In the genomic region with DNA sequence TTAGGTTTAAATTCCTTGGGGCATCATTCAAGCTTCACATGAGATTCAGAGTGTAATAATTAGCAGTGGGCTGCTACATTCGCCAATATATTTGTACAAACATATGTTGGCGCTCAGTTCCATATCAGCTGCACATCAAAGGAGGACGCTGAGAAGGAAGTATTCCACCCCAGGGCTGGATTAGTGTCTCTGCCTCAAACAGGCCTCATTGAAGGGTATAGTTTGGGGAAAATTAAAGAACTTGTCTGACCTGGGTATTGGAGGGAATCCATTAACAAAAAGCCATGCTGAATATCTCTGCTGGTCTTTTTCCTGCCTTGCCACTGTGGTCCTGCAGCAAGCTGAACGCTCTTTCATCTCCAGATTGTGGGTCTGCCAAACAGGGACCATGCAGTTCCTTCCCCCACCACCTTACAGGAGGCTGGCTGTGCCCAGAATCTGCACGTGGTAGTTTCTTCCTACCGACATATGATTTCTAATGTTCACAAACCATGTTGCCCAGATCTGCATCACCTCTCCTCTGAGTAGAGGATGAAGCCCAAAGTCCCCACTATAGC, we compare ENCODE assay signal across 24 mouse cellular contexts.
DNase-seq lines count a peak whose midpoint lies in the region; ATAC-seq and TF ChIP-seq lines count a peak whose summit lies in the region.
"Had no signal": no experiment of that assay in that cellular context is flagged by ENCODE, and none has a peak within 500 bp of the region (broad histone marks: within the 10 kb centered on the region; RNA-seq: fewer than 3 reads in every experiment).

No protein-coding gene starts in this region.

- H3K27me3 ChIP-seq in midbrain, embryonic 11.5 days (ENCODE audit: control insufficient read depth, insufficient read depth, low read length): no peaks in the 10 kb centered on the region
- H3K27me3 ChIP-seq: heart, embryonic 15.5 days; limb, embryonic 12.5 days; liver, embryonic 13.5 days had no signal

- no peak overlapping the region for H3K4me3 ChIP-seq in layer of hippocampus, adult 2 months
- H3K4me3 ChIP-seq in midbrain, embryonic 11.5 days (ENCODE audit: low read depth, low read length): no peak overlapping the region
- H3K4me3 ChIP-seq: embryonic facial prominence, embryonic 10.5 days; heart, adult 2 months; heart, embryonic 15.5 days; limb, embryonic 12.5 days; liver, embryonic 13.5 days had no signal

- H3K9ac ChIP-seq in midbrain, embryonic 11.5 days (ENCODE audit: low read length): no peak overlapping the region
- H3K9ac ChIP-seq: heart, embryonic 15.5 days; limb, embryonic 12.5 days; liver, embryonic 13.5 days; lung, embryonic 14.5 days had no signal

- 35% methylated on average over 6 of the region's 6 CpGs for WGBS in midbrain, embryonic 11.5 days

- peak; percentile 56 for ATAC-seq in midbrain, embryonic 11.5 days (ENCODE audit: low FRiP score)
- ATAC-seq in erythroblast, adult 5-6 weeks (replicated peaks; ENCODE audit: low FRiP score, poor library complexity, severe bottlenecking): no peak

- H3K4me2 ChIP-seq in midbrain, embryonic 11.5 days: no peak overlapping the region
- H3K4me2 ChIP-seq: heart, embryonic 15.5 days; limb, embryonic 12.5 days; liver, embryonic 13.5 days; lung, embryonic 14.5 days had no signal

- H3K9me3 ChIP-seq in midbrain, embryonic 11.5 days (ENCODE audit: control insufficient read depth, low read length): no peaks in the 10 kb centered on the region
- H3K9me3 ChIP-seq: embryonic facial prominence, embryonic 10.5 days; heart, embryonic 15.5 days; limb, embryonic 12.5 days; liver, embryonic 13.5 days had no signal

- peak; percentile 18 for TF ChIP-seq CTCF in layer of hippocampus, adult 2 months (conservative IDR thresholded peaks at IDR 0.05)

- H3K4me1 ChIP-seq in midbrain, embryonic 11.5 days (ENCODE audit: control insufficient read depth, insufficient read depth, low read length): peaks cover 7% of the 10 kb centered on the region
- H3K4me1 ChIP-seq: heart, embryonic 15.5 days; limb, embryonic 12.5 days; liver, embryonic 13.5 days had no signal

- no peaks in the 10 kb centered on the region for H3K36me3 ChIP-seq in midbrain, embryonic 11.5 days (ENCODE audit: control insufficient read depth, insufficient read depth, low read length)
- H3K36me3 ChIP-seq: embryonic facial prominence, embryonic 10.5 days; heart, embryonic 15.5 days; limb, embryonic 12.5 days; liver, embryonic 13.5 days had no signal

- H3K27ac ChIP-seq in layer of hippocampus, adult 2 months: no peak overlapping the region
- H3K27ac ChIP-seq in midbrain, embryonic 11.5 days (ENCODE audit: low read depth, low read length): no peak overlapping the region
- H3K27ac ChIP-seq: embryonic facial prominence, embryonic 10.5 days; heart, adult 2 months; heart, embryonic 15.5 days; limb, embryonic 12.5 days; liver, embryonic 13.5 days had no signal

- peak; percentile 8 to 21 for DNase-seq in cerebellum, postnatal 10 days
- no peak for DNase-seq in cerebellum, postnatal 36 days
- no peak for DNase-seq in layer of hippocampus, adult 2 months (ENCODE audit: low spot score in 2 of 2)
- no peak for DNase-seq in layer of hippocampus, adult 9-11 months
- peak; percentile 84 for DNase-seq in midbrain, embryonic 11.5 days (ENCODE audit: low spot score, missing footprints)
- no peak for DNase-seq in lung, postnatal 25 days (ENCODE audit: low spot score)
- DNase-seq in adrenal gland, adult 2 months: no peak
- DNase-seq: adrenal gland, postnatal 10 days; cerebellum, adult 11 months; gastrocnemius, postnatal 10 days; heart, adult 2 months; heart, postnatal 4 days; kidney, adult 9 months; kidney, postnatal 25 days; liver, embryonic 13.5 days; lung, embryonic 14.5 days; lung, postnatal 4 days; retina, postnatal 1 day; right cerebral cortex, postnatal 4 days; thymus, adult 2 months had no signal

Comparison
In these comparisons a context has a peak if more than half of its experiments do, and no peak if none do; other contexts are left out.
1. DNase-seq: peak in cerebellum, postnatal 10 days (2 of 2) and midbrain, embryonic 11.5 days (single experiment); none in cerebellum, postnatal 36 days (0 of 2), layer of hippocampus, adult 2 months (0 of 2), layer of hippocampus, adult 9-11 months (single experiment), lung, postnatal 25 days (single experiment) and adrenal gland, adult 2 months (single experiment).